Mouse (Mus musculus) telencephalon, adult 2 months (tissue): Measurements from ENCODE around the gene Mansc4.

ENCODE experiments used
- DNase-seq: peaks from one replicate; pipeline ENCODE4 v3.0.0-alpha.2; 2011; ENCODE audit warnings: low read depth, low spot score

Mansc4 gene

DNA sequence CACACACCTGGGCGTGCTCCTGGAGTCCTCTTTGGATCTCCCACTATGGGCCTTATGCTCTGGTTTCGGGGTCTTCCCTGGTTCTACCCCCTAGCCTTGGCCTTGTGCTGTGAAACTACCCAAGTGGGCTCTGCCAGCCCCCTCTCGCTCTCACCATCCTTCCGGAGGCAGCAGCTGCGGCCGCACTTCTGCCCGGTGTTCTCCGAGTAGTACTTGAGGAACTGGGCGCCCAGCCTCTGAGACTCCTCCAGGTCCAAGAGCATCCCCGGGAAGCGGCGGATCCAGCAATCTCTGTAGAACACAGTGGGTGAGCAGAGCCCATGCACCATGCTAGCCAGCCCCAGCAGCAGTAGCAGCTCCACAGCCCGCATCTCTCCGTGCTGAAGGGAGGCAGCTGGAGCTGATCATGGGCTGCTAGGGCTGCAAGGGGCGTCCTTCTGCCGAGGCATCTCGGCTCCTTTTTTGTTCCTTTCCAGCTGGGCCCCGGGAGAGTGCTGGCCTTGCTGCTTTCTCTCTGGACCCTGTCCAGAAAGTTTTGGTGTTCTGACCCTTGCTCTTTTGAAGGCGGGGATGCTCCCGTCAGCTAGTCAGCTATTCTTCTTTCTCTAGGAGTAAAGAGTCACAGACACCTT lies at the start of gene Mansc4:
Mansc4 (minus strand) TSS at position 439 of the 632 bp plus-strand sequence.
- no peak for DNase-seq

DNA sequence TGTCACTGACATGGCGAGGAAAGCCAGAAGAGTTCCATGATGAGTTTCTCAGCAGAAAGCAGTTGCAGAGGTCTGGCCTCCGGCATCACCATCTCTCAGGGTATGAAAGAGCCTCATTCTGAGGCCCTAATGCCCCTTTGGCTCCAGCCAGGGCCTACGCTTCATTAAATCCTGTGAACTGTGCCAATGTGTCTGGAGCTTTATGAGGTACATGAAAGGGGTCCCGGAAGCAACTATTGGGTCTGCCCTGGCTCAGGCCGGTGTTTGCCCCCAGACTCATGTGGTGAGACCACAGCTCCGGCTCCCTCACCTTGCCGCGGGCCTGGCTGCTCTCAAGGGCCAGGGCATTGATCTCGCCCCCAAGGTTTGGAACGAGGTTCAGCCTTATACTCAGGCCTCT lies 40.4 kb upstream of the Mansc4 start:
- DNase-seq = no peak

DNA sequence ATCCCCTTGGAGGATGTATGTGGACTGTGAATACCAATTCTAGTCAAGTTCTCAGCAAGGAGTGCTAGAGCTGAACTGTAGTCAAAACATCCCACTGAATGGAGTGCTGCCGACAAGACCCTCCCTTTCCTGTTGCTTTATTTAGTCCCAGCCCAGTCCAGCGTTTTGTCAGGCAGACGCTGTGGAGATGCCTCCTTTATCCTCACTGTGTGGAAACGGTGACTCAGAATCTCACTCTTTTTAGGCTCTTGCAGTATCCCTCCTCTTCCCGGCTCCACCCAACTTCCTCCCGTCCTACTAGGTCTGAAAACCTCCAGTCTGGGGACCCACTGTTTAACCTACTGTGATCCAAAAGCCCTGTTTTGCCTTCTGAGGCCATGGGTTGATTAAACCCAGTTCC lies 34.5 kb upstream of the Mansc4 start:
- peak; percentile 26 for DNase-seq

DNA sequence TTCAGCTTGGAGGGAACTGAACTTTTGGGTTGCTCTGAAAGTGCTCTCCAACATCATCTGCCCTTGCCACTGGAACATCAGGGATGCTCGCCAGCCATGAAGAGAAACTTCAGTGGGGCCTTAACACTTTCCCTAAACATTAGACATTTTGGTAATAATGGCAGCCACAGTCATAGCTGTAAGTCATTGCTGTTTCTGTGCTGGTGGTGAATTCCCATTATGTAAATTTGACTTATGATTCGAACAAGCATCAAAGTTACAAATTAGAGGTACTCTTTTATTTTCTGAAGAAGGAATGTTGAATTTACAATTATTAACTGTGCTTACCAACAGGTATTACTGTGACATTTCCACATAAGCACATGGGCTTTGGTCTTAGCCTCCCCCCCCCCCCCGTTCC lies 31.4 kb upstream of the Mansc4 start:
- DNase-seq = no peak

- no peak for DNase-seq
These were observed 30.9 kb upstream of the Mansc4 start for GRCm38 (mm10) chr6:147117764-147118163.

DNA sequence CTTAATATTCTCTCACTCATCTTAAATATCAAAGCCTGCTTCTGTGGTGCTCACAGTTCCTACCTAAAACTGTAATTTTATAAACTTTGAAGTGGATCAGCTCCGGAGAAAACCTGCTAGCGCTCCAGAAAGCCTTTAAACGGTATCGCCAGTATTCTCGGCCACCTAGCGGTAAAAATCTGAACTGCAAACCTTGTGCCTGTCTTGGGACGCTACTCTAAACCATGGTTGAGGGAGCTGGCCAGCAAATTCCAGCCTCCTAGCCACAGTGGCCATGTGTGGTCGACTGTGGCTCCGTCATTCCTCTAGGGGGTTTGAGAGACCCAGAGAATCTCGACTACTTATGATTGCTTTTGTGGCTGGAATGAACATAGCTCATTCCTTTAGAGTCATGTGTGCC lies 29.7 kb upstream of the Mansc4 start:
- peak; percentile 27 for DNase-seq

- DNase-seq = no peak
These were observed 22.5 kb upstream of the Mansc4 start for GRCm38 (mm10) chr6:147109283-147109682.

DNA sequence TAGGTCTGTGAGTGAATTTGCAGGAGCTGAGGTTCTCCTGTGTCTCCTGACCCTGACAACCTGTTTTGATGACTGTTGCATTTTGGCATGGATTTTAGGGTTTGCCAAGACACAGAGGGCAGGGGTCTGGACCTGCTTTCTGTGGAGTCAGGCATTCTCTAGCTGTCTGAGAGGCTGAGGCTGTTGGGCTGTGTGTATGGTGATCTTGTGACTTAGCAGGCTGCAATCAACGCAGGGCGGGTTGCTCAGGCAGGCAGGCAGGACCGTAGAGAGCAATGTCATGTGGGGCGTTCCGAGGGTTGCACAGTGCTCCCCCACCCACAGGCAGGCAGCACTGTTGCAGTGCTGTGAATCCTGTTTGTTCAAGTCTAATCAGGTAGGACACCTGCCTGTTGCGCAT lies 19.9 kb upstream of the Mansc4 start:
- no peak for DNase-seq

GRCm38 (mm10) chr6:147105529-147105928 lies 18.7 kb upstream of the Mansc4 start:
- no peak for DNase-seq

DNA sequence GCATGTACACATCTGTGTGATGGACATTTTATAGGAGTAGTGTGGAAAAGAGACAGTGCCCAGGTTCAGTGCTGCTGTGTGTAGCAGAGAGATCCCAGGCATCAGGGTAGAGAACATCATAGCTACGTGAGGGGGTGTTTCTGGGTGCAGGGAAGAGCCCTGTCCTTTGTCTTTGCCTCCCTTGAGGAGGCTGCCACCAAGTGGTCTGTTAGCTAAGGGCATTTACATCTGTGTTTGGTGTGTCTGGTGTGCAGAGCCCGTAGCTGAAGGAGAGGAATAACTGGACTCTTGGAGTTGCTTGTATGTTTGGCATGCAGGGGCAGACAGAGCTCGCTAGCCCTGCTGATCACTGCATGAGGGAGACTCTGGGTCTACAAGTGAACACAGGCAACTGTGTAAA lies 15.5 kb upstream of the Mansc4 start:
- DNase-seq = no peak

GRCm38 (mm10) chr6:147099458-147100277 lies 12.8 kb upstream of the Mansc4 start:
- DNase-seq = peak; percentile 23

- DNase-seq = no peak
These were observed 10.6 kb upstream of the Mansc4 start for GRCm38 (mm10) chr6:147097346-147097929.

DNA sequence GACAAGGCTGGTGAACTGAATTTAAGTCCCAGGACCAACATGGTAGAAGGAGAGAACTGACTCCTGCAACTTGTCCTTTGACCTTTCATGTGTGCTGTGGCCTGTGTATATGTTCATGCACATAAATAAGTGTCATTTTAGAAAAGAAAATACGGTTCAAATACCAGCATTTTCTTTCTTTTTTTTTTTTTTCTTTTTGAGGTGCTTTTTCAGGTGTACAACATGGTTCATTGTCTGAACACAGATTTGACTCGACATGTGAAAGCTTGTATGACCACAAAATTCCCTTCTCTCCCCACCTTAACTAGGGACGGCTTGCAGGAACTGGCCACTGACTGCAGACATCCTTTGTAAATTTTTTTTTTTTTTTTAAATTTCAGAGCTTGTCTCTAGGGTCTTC lies 10.1 kb upstream of the Mansc4 start:
- DNase-seq = no peak

GRCm38 (mm10) chr6:147096109-147096508 lies 9.3 kb upstream of the Mansc4 start:
- DNase-seq = no peak

- DNase-seq = no peak
These were observed 7.9 kb upstream of the Mansc4 start for GRCm38 (mm10) chr6:147094771-147095170.

DNA sequence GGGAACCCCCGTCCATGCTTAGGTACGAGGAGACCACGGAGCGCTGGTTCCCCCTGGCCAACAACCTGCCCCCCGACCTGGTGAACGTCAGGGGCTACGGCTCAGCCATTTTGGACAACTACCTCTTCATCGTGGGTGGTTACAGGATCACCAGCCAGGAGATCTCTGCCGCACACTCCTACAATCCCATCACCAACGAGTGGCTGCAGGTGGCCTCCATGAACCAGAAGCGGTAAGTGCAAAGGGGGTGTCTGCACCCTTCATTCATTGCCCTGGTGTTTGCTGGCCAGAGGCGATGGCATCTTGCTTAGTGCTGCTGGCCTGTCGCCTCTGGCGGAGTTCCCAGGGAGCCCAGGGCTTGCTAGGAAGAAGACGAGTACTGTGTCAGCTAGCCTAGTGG lies 5.3 kb upstream of the Mansc4 start:
- DNase-seq = no peak

- DNase-seq = peak; percentile 55
These were observed 4.6 kb upstream of the Mansc4 start, which contains the start of gene Klhl42 for GRCm38 (mm10) chr6:147091136-147092120. Gene Klhl42, plus strand, starts transcription at chr6:147091379.

DNA sequence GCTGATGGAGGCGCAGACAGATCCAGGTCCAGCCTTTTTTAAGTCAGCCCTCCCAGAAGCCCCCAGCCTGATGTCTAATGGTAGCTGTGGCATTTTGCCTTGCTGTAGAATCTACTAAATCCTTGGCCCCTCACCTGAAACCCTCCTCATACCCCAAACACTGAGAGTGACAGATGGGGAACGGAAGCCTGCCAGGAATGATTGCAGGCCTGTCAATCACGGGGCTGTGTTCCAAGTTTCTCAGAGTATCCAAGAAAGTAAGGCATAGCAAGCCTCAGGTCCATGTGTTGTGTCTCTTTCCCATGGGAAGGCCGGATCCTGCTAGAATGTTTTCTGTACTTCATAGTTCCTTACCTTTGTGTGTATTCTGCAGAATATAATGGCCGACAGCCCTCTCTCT lies 3.4 kb upstream of the Mansc4 start:
- DNase-seq = no peak

- no peak for DNase-seq
These were observed 1.7 kb upstream of the Mansc4 start for GRCm38 (mm10) chr6:147088517-147088916.

DNA sequence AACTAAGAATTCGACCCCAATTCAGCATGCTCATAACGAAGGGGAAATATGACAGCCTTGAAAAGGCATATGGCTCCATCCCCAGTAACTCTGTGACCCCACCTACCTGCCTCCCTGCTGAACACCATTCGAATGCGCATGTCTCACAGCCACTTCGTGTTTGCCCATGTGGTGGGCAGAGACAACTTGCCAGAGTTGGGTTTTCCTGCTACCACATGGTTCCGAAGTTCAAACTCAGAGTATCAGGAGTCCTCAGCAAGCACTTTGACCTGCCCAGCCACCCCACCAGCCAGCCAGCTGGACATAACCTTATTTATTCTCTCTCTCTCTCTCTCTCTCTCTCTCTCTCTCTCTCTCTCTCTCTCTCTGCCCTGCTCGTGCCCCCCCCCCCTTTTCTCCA lies 904 bp upstream of the Mansc4 start:
- DNase-seq = no peak

DNA sequence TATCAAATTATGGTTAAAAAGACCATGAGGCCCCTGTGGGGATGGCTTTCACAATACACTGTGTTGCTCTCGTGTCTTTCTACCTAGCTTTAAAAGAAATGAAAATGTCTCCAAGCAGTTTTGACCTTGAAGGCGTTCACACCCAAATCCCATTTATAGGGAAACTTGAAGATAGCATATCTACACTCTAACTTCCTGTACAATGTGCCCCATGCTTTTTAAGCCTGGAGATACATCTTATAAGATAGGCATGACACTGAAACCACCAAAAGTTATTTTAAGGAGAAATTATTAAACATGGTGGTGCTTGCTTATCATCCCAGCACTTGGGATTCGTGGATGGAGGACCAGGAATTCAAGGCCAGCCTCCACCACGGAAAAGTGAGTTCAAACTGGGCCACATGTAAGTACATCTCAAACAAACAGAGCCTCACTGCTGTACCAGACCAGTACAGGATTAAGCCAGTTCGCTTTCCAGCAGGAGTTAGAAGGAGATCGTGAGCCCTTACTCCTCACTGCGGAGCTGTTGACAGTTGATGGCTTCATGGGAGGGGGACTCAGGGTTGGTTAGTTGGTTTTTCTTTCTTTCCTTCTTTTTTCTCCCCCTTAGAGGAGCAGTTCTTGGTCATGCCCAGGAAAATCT lies 1.3 kb downstream of the Mansc4 start:
- DNase-seq = no peak
